Mouse (Mus musculus) testis, adult 2 months (tissue): Measurements from ENCODE around the gene Cfap161.

Experiments used
- CTCF ChIP-seq: fragments of 200-500 bp; IDR thresholded peaks from 2 replicates; pipeline ENCODE4 v1.5.1; 2012; ENCODE audit warnings: low read depth, mild to moderate bottlenecking, inconsistent platforms, low read length, moderate library complexity; ENCODE audit not compliant: control insufficient read depth, insufficient read depth, insufficient replicate concordance
- POLR2A ChIP-seq: fragments of 200-500 bp; IDR thresholded peaks from 2 replicates; pipeline ENCODE4 v1.6.1; 2012; ENCODE audit warnings: low read depth, mild to moderate bottlenecking, inconsistent platforms, low read length, moderate library complexity; ENCODE audit not compliant: control insufficient read depth

GRCm38 (mm10) chr7:83780881-83781280 lies 13.8 kb downstream of the Cfap161 start:
- no peak for TF ChIP-seq CTCF
- TF ChIP-seq POLR2A = no peak
